Mouse (Mus musculus) layer of hippocampus, adult 2 months (tissue): ENCODE measurements around the gene Macrod1. TPM values are rescaled to one million over a fixed set of nuclear protein-coding genes. Genes with fewer than 3 reads are reported as not detected.

ENCODE experiments used
- DNase-seq, 2 experiments: peaks; one replicate each; pipeline ENCODE4 v3.0.0; 2022; ENCODE audit warnings: low spot score in 2 of 2
- H3K27ac ChIP-seq: fragments of 200-600 bp; 2 replicates; pipeline ENCODE4 v1.8.1; 2022
- H3K4me3 ChIP-seq: fragments of 200-600 bp; 2 replicates; pipeline ENCODE4 v1.8.1; 2022; ENCODE audit warnings: mild to moderate bottlenecking
- CTCF ChIP-seq: fragments of 200-600 bp; conservative IDR thresholded peaks from 2 replicates; pipeline ENCODE4 v1.8.1; 2022; ENCODE audit warnings: antibody characterized with exemption, mild to moderate bottlenecking, moderate library complexity
- total RNA-seq, 2 experiments: library from RNA; stranded (reverse); gene quantifications; 2 replicates each; pipeline ENCODE4 v1.2.3; 2021

The Macrod1 gene
- total RNA-seq, 2 experiments from 2014 or later, result 20.3 to 22.4 TPM

GRCm38 (mm10) chr19:7225096-7225690 is 168.6 kb downstream of the Macrod1 start:
- no peak for TF ChIP-seq CTCF
- Histone ChIP-seq H3K4me3 (no peak overlapping the region), H3K27ac (no peak overlapping the region)
- no peak for DNase-seq

DNA sequence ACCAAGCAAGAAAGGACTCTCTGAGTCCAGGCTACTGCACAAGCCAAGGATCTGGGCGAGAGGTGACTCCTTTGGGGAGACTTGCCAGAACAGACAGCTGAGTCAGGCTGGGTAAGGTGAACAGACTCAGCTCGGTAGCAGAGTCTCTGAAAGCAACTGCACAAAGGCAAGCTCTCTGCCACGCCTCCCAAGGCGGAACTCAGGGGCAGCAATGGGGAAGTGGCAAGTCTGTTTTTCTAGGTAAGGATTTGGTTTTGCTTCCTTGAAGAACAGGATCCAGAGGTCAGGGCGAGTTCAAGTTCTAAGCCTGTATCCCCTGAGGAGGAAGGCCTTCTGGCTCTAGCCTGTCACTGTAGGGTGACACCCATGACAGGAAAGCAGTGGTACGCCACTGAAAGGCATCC is 169.9 kb downstream of the Macrod1 start:
- no peak for DNase-seq
- H3K27ac ChIP-seq, result no peak overlapping the region
- no peak for TF ChIP-seq CTCF
- H3K4me3 ChIP-seq, result no peak overlapping the region

DNA sequence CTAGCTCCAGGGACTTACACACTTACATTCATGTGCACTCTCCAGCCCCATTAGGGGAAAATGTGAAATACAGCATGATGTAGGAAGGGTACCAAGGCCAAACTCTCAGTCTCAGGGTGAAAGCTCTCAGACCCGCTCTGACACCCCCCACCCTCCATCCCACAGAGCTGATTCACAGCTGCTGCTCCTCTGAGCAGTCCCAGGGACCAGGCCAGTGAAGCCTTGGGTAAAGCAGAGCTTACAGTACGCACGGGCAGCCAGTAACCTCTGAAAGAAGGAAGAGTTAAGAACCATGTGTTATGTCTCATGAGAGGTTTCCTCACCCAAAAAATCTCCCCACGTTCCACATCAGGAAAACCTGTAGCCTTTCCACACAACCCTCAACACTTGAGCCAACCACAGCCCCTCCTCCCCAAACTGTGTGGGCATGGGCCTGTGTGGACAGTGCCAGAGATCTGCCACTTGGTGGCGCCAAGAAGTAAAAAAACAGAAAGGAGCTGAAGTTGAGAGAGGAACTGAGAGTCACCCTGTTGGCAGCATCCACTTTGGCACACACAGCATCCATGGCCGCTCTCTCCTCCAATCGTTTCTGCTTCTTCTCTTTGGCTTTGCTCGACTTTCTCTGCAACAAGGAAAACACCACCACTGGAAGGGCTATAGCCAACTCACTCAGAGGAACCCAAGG is 178.1 kb downstream of the Macrod1 start:
- Histone ChIP-seq H3K4me3 (no peak overlapping the region), H3K27ac (0 out of 2 replicates have a peak overlapping the region, but pooled peaks have one; percentile 32)
- peak; percentile 86 to 88 for DNase-seq
- TF ChIP-seq CTCF, result peak; percentile 93

GRCm38 (mm10) chr19:7235461-7235860 is 178.9 kb downstream of the Macrod1 start:
- TF ChIP-seq CTCF, result no peak
- H3K4me3 ChIP-seq, result no peak overlapping the region
- no peak overlapping the region for H3K27ac ChIP-seq
- no peak for DNase-seq

DNA sequence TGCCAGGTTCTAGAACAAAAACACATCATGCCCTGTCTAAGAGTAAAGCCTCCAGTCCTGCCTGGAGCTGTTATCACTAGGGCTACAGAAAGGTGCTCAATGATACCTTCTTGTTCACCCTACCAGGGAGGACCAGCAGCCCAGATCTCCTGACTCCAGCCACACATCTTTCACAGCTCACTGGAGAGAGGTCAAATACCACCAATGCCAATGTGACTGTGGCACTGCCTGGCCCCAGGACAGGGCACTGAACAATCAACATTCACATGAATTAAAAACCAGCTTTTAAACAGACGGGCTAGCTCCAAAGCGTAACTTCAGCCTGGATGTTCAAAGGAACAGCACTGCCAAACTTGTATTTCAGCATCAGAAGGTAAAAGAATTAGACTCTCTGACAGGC is 179.4 kb downstream of the Macrod1 start:
- no peak for DNase-seq
- Histone ChIP-seq H3K27ac (no peak overlapping the region), H3K4me3 (no peak overlapping the region)
- no peak for TF ChIP-seq CTCF

DNA sequence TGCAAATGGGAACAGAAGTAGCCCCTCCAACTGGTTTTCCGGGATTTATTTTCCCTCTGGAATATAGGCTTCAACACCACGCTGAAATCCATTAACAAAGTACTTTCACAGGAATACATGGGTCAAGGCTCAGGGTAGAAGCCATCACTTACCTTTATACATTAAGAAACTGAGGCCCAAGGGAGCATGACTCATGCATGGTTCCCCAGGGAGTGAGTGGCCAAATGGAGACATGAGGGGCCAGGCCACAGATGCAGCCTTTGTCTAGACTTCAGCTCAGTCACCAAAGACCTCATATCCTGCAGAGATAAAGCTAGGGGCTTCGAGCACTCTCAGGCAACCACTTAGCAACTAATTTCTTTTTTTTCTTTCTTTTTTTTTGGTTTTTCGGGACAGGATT is 180.1 kb downstream of the Macrod1 start:
- TF ChIP-seq CTCF, result no peak
- DNase-seq, result no peak
- Histone ChIP-seq H3K27ac (no peak overlapping the region), H3K4me3 (no peak overlapping the region)

- Histone ChIP-seq H3K27ac (peak overlapping the region; percentile 88; the same call in 1 of the 2 replicates), H3K4me3 (peak overlapping the region; percentile 65)
- DNase-seq, result no peak
- TF ChIP-seq CTCF, result no peak
These were observed 183.0 kb downstream of the Macrod1 start for GRCm38 (mm10) chr19:7239574-7239973.

GRCm38 (mm10) chr19:7240291-7240690 is 183.7 kb downstream of the Macrod1 start:
- H3K27ac ChIP-seq, result peak overlapping the region; percentile 88
- no peak for DNase-seq
- peak overlapping the region; percentile 65 for H3K4me3 ChIP-seq
- no peak for TF ChIP-seq CTCF

- H3K27ac ChIP-seq, result peak within 1 kb of the TSS; percentile 88
- peak within 1 kb of the TSS; percentile 65 for H3K4me3 ChIP-seq
- TF ChIP-seq CTCF, result no peak; the same call in 1 of the 2 replicates
- DNase-seq, result peak; percentile 90 to 92
These were observed 184.4 kb downstream of the Macrod1 start, which contains the start of gene Naa40 for GRCm38 (mm10) chr19:7240782-7241690. Gene Naa40, minus strand, starts transcription at chr19:7241183.

GRCm38 (mm10) chr19:7246021-7246420 is 189.4 kb downstream of the Macrod1 start:
- no peak overlapping the region for H3K27ac ChIP-seq
- H3K4me3 ChIP-seq, result no peak overlapping the region
- no peak for DNase-seq
- no peak for TF ChIP-seq CTCF

Other genes starting within 250 kb of the Macrod1 start
- 10 to 100 TPM; 38.3 to 39.1 TPM for gene Rps6ka4, start 216.2 kb upstream of the Macrod1 start, total RNA-seq
- gene Ccdc88b, start 198.6 kb upstream of the Macrod1 start, total RNA-seq, result 10 to 100 TPM; 14.6 to 15.7 TPM
- 10 to 100 TPM; 48.4 to 49.3 TPM for gene Trmt112, start 147.1 kb upstream of the Macrod1 start, total RNA-seq
- gene Prdx5, start 146.7 kb upstream of the Macrod1 start, total RNA-seq, result 100 to 1,000 TPM; 361 to 395 TPM
- gene Esrra, start 135.0 kb upstream of the Macrod1 start, total RNA-seq, result 10 to 100 TPM; 56.9 to 63.4 TPM
- gene Catsperz, start 131.4 kb upstream of the Macrod1 start, total RNA-seq, result 10 to 100 TPM; 10.8 to 12.5 TPM
- gene Kcnk4, start 122.3 kb upstream of the Macrod1 start, total RNA-seq, result 10 to 100 TPM; 15.3 to 18.2 TPM
- gene Bad, start 114.9 kb upstream of the Macrod1 start, total RNA-seq, result 10 to 100 TPM; 43.1 to 43.8 TPM
- gene Gpr137, start 114.3 kb upstream of the Macrod1 start, total RNA-seq, result 100 to 1,000 TPM in 1 of 2 experiments, 10 to 100 TPM in 1; 100.0 to 105 TPM
- gene Ppp1r14b, start 81.8 kb upstream of the Macrod1 start, total RNA-seq, result 10 to 100 TPM; 68.2 to 71.4 TPM
- gene Plcb3, start 80.3 kb upstream of the Macrod1 start, total RNA-seq, result 10 to 100 TPM; 14.8 to 17.4 TPM
- 10 to 100 TPM; 81.1 to 83.7 TPM for gene Fkbp2, start 76.3 kb upstream of the Macrod1 start, total RNA-seq
- gene Vegfb, start 69.2 kb upstream of the Macrod1 start, total RNA-seq, result 10 to 100 TPM; 85.2 to 88.0 TPM
- gene Dnajc4, start 64.2 kb upstream of the Macrod1 start, total RNA-seq, result 10 to 100 TPM; 26.1 to 27.6 TPM
- gene Nudt22, start 60.7 kb upstream of the Macrod1 start, total RNA-seq, result 10 to 100 TPM; 13.2 to 15.5 TPM
- 10 to 100 TPM; 17.4 to 19.2 TPM for gene Trpt1, start 60.7 kb upstream of the Macrod1 start, total RNA-seq
- gene Fermt3, start 37.3 kb upstream of the Macrod1 start, total RNA-seq, result 1 to 10 TPM; 3.6 to 5.0 TPM
- gene Stip1, start 16.8 kb upstream of the Macrod1 start, total RNA-seq, result 100 to 1,000 TPM; 179 to 195 TPM
- 10 to 100 TPM; 17.9 to 19.5 TPM for gene Flrt1, start 48.9 kb downstream of the Macrod1 start, total RNA-seq
- 100 to 1,000 TPM; 299 TPM for gene Otub1, start 149.5 kb downstream of the Macrod1 start, total RNA-seq
- 1,000 to 10,000 TPM in 1 of 2 experiments, 100 to 1,000 TPM in 1; 959 to 1,016 TPM for gene Cox8a, start 160.8 kb downstream of the Macrod1 start, total RNA-seq
- gene Naa40, start 184.4 kb downstream of the Macrod1 start, total RNA-seq, result 10 to 100 TPM; 34.2 to 38.1 TPM
- 10 to 100 TPM; 17.0 to 18.2 TPM for gene Rcor2, start 210.5 kb downstream of the Macrod1 start, total RNA-seq